Mouse (Mus musculus): Measurements from ENCODE around the gene Agap2. TPM values are rescaled to one million over a fixed set of nuclear protein-coding genes. Genes with fewer than 3 reads are reported as not detected.
A peak's percentile ranks its signal among the peaks of the same experiment; 100 is the strongest.

Agap2 gene
- polyA plus RNA-seq, 1 experiment from 2014 or later, result 0.73 TPM

GRCm38 (mm10) chr10:127099868-127100267 is 24.8 kb downstream of the Agap2 start:
- WGBS, result 95% methylated on average over 15 of the region's 15 CpGs
- Histone ChIP-seq H3K4me3 (replicated peaks) (no peak overlapping the region), H3K27ac (no peak overlapping the region), H3K9me3 (no peaks in the 10 kb centered on the region), H3K4me2 (no peak overlapping the region), H3K36me3 (replicated peaks) (peaks cover 58% of the 10 kb centered on the region), H3K27me3 (no peaks in the 10 kb centered on the region), H3K9ac (no peak overlapping the region), H3K4me1 (no peaks in the 10 kb centered on the region)
- ATAC-seq (ENCODE audit: low FRiP score), result no peak

- no peak for ATAC-seq (ENCODE audit: low FRiP score)
- H3K36me3 ChIP-seq (replicated peaks), result peaks cover 55% of the 10 kb centered on the region
These were observed 25.3 kb downstream of the Agap2 start for GRCm38 (mm10) chr10:127100414-127100813.

GRCm38 (mm10) chr10:127101151-127101550 is 26.1 kb downstream of the Agap2 start:
- no peak overlapping the region for H3K27ac ChIP-seq
- no peaks in the 10 kb centered on the region for H3K4me1 ChIP-seq
- H3K4me3 ChIP-seq (replicated peaks), result no peak overlapping the region
- 87% methylated on average over 6 of the region's 6 CpGs for WGBS
- H3K9me3 ChIP-seq, result no peaks in the 10 kb centered on the region
- no peak for ATAC-seq (ENCODE audit: low FRiP score)
- H3K27me3 ChIP-seq, result no peaks in the 10 kb centered on the region
- H3K9ac ChIP-seq, result no peak overlapping the region
- H3K36me3 ChIP-seq (replicated peaks), result peaks cover 50% of the 10 kb centered on the region
- no peak overlapping the region for H3K4me2 ChIP-seq

More at GRCm38 (mm10) chr10:127100414-127100813, 25.3 kb downstream of the Agap2 start:
- no peak overlapping the region for H3K9ac ChIP-seq
- no peaks in the 10 kb centered on the region for H3K27me3 ChIP-seq
- no peak overlapping the region for H3K27ac ChIP-seq
- no peak overlapping the region for H3K4me3 ChIP-seq (replicated peaks)
- WGBS, result 90% methylated on average over 8 of the region's 8 CpGs
- no peaks in the 10 kb centered on the region for H3K9me3 ChIP-seq
- no peak overlapping the region for H3K4me2 ChIP-seq
- H3K4me1 ChIP-seq, result no peaks in the 10 kb centered on the region

- no peak overlapping the region for H3K27ac ChIP-seq
- no peak overlapping the region for H3K9ac ChIP-seq
- no peak overlapping the region for H3K4me3 ChIP-seq (replicated peaks)
- 86% methylated on average over 7 of the region's 7 CpGs for WGBS
- H3K9me3 ChIP-seq, result no peaks in the 10 kb centered on the region
- H3K27me3 ChIP-seq, result no peaks in the 10 kb centered on the region
- no peak for ATAC-seq (ENCODE audit: low FRiP score)
- no peak overlapping the region for H3K4me2 ChIP-seq
- H3K36me3 ChIP-seq (replicated peaks), result peaks cover 40% of the 10 kb centered on the region
- no peaks in the 10 kb centered on the region for H3K4me1 ChIP-seq
These were observed 28.5 kb downstream of the Agap2 start for GRCm38 (mm10) chr10:127103631-127104030.

- Histone ChIP-seq H3K4me1 (no peaks in the 10 kb centered on the region), H3K4me3 (replicated peaks) (no peak overlapping the region), H3K9me3 (no peaks in the 10 kb centered on the region), H3K36me3 (replicated peaks) (peaks cover 21% of the 10 kb centered on the region), H3K9ac (no peak overlapping the region), H3K4me2 (no peak overlapping the region), H3K27me3 (no peaks in the 10 kb centered on the region), H3K27ac (no peak overlapping the region)
- ATAC-seq (ENCODE audit: low FRiP score), result no peak
- 90% methylated on average over 16 of the region's 16 CpGs for WGBS
These were observed 32.6 kb downstream of the Agap2 start for GRCm38 (mm10) chr10:127107563-127108261.

GRCm38 (mm10) chr10:127108262-127108583 is 33.1 kb downstream of the Agap2 start:
- 81% methylated on average over 3 of the region's 3 CpGs for WGBS
- ATAC-seq (ENCODE audit: low FRiP score), result no peak

GRCm38 (mm10) chr10:127111001-127111887 is 36.2 kb downstream of the Agap2 start:
- 88% methylated on average over 15 of the region's 15 CpGs for WGBS
- ATAC-seq (ENCODE audit: low FRiP score), result no peak

More at GRCm38 (mm10) chr10:127108262-127108583, 33.1 kb downstream of the Agap2 start:
- H3K4me1 ChIP-seq, result no peaks in the 10 kb centered on the region
- H3K4me2 ChIP-seq, result no peak overlapping the region
- H3K27me3 ChIP-seq, result no peaks in the 10 kb centered on the region
- H3K9ac ChIP-seq, result no peak overlapping the region
- H3K36me3 ChIP-seq (replicated peaks), result peaks cover 26% of the 10 kb centered on the region
- H3K9me3 ChIP-seq, result no peaks in the 10 kb centered on the region
- H3K4me3 ChIP-seq (replicated peaks), result no peak overlapping the region
- no peak overlapping the region for H3K27ac ChIP-seq

GRCm38 (mm10) chr10:127114408-127114807 is 39.3 kb downstream of the Agap2 start:
- no peaks in the 10 kb centered on the region for H3K27me3 ChIP-seq
- H3K27ac ChIP-seq, result no peak overlapping the region
- H3K4me3 ChIP-seq (replicated peaks), result no peak overlapping the region
- 94% methylated on average over 11 of the region's 11 CpGs for WGBS
- H3K4me2 ChIP-seq, result no peak overlapping the region
- H3K9me3 ChIP-seq, result no peaks in the 10 kb centered on the region
- no peak overlapping the region for H3K9ac ChIP-seq
- no peak for ATAC-seq (ENCODE audit: low FRiP score)
- H3K4me1 ChIP-seq, result no peaks in the 10 kb centered on the region
- peaks cover 47% of the 10 kb centered on the region for H3K36me3 ChIP-seq (replicated peaks)

More at GRCm38 (mm10) chr10:127111001-127111887, 36.2 kb downstream of the Agap2 start:
- Histone ChIP-seq H3K4me3 (replicated peaks) (no peak overlapping the region), H3K9me3 (no peaks in the 10 kb centered on the region), H3K27ac (no peak overlapping the region), H3K9ac (no peak overlapping the region), H3K36me3 (replicated peaks) (peaks cover 32% of the 10 kb centered on the region), H3K27me3 (no peaks in the 10 kb centered on the region), H3K4me2 (no peak overlapping the region), H3K4me1 (no peaks in the 10 kb centered on the region)

- 85% methylated on average over 2 of the region's 2 CpGs for WGBS
- Histone ChIP-seq H3K27ac (no peak overlapping the region), H3K4me3 (replicated peaks) (no peak overlapping the region), H3K9ac (no peak overlapping the region), H3K9me3 (no peaks in the 10 kb centered on the region), H3K4me2 (no peak overlapping the region), H3K36me3 (replicated peaks) (peaks cover 48% of the 10 kb centered on the region), H3K4me1 (peaks cover 4% of the 10 kb centered on the region), H3K27me3 (no peaks in the 10 kb centered on the region)
- no peak for ATAC-seq (ENCODE audit: low FRiP score)
These were observed 40.0 kb downstream of the Agap2 start for GRCm38 (mm10) chr10:127115068-127115467.

GRCm38 (mm10) chr10:127118470-127118869 is 43.4 kb downstream of the Agap2 start:
- Histone ChIP-seq H3K27ac (no peak overlapping the region), H3K27me3 (no peaks in the 10 kb centered on the region), H3K36me3 (replicated peaks) (peaks cover 42% of the 10 kb centered on the region), H3K9ac (no peak overlapping the region), H3K9me3 (no peaks in the 10 kb centered on the region), H3K4me1 (peaks cover 16% of the 10 kb centered on the region), H3K4me3 (replicated peaks) (no peak overlapping the region), H3K4me2 (no peak overlapping the region)
- ATAC-seq (ENCODE audit: low FRiP score), result no peak
- WGBS, result 92% methylated on average over 11 of the region's 11 CpGs

GRCm38 (mm10) chr10:127119229-127119628 is 44.1 kb downstream of the Agap2 start:
- H3K9ac ChIP-seq, result no peak overlapping the region
- peaks cover 42% of the 10 kb centered on the region for H3K36me3 ChIP-seq (replicated peaks)
- no peak for ATAC-seq (ENCODE audit: low FRiP score)
- H3K9me3 ChIP-seq, result no peaks in the 10 kb centered on the region
- H3K27me3 ChIP-seq, result no peaks in the 10 kb centered on the region
- H3K4me1 ChIP-seq, result peaks cover 16% of the 10 kb centered on the region
- H3K27ac ChIP-seq, result no peak overlapping the region
- no peak overlapping the region for H3K4me3 ChIP-seq (replicated peaks)
- H3K4me2 ChIP-seq, result no peak overlapping the region
- 92% methylated on average over 10 of the region's 10 CpGs for WGBS

- Histone ChIP-seq H3K9me3 (no peaks in the 10 kb centered on the region), H3K4me2 (peak overlapping the region; percentile 90), H3K36me3 (replicated peaks) (peaks cover 38% of the 10 kb centered on the region), H3K9ac (peak overlapping the region; percentile 78), H3K4me3 (replicated peaks) (peak overlapping the region; percentile 84), H3K27me3 (no peaks in the 10 kb centered on the region), H3K4me1 (peaks cover 16% of the 10 kb centered on the region), H3K27ac (no peak overlapping the region)
- peak; percentile 47 for ATAC-seq (ENCODE audit: low FRiP score)
- WGBS, result 2% methylated on average over 32 of the region's 34 CpGs
These were observed 45.4 kb downstream of the Agap2 start for GRCm38 (mm10) chr10:127120301-127121065.

Data from forebrain, embryonic 12.5 days (tissue).